Mouse (Mus musculus): Measurements from ENCODE around the gene Ttc21b.

DNA sequence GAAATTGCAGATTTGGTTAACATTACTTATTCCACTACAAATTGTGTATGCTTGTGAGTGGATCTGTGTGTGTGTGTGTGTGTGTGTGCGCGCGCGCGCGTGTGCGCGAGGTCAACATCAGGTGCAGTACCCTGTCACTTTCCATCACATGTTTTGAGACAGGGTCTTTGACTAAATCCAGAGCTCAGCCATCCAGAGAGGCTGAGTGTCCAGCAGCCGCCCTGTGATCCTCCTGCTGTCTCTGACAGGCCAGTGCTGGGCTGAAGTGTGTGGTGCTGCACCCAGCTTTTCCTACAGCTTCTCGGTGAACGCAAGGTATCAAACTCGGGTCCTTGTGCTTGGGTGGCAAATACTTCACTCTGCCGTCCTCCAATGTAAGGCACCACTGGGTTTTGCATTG lies 47.1 kb downstream of the Ttc21b start:
- TF ChIP-seq CTCF (IDR thresholded peaks at IDR 0.05; ENCODE audit: low read depth) (no peak), EP300 (optimal IDR thresholded peaks at IDR 0.05) (no peak)
